In genomic region chr3:30595111-30595832, GRCm38 (mm10) we compare ENCODE assay signal across 8 mouse cellular contexts. TPM values are rescaled to one million over a fixed set of nuclear protein-coding genes. Genes with fewer than 3 reads are reported as not detected.
A peak's percentile ranks its signal among the peaks of the same experiment; 100 is the strongest.
DNase-seq lines count a peak whose midpoint lies in the region; ATAC-seq and TF ChIP-seq lines count a peak whose summit lies in the region.

No protein-coding gene starts in this region.

- no peaks in the 10 kb centered on the region for H3K4me1 ChIP-seq in brown adipose tissue, adult 24 weeks (ENCODE audit: control insufficient read depth, insufficient read depth, insufficient read length, low read length)
- peaks cover 12% of the 10 kb centered on the region for H3K4me1 ChIP-seq in forebrain, embryonic 12.5 days
- peaks cover 8% of the 10 kb centered on the region for H3K4me1 ChIP-seq in heart, postnatal 0 days (ENCODE audit: control insufficient read depth, insufficient read depth)
- peaks cover 20% of the 10 kb centered on the region for H3K4me1 ChIP-seq in lung, embryonic 15.5 days

- peak; percentile 76 for ATAC-seq in forebrain, embryonic 12.5 days (ENCODE audit: low FRiP score)
- ATAC-seq in heart, postnatal 0 days (ENCODE audit: insufficient read depth, low read depth), result peak; percentile 54; the same call in 1 of the 2 replicates
- ATAC-seq in lung, embryonic 15.5 days (ENCODE audit: borderline replicate concordance, extremely low read depth, low FRiP score, low TSS enrichment), result peak; percentile 62; the same call in 1 of the 2 replicates

- peaks cover 19% of the 10 kb centered on the region for H3K27me3 ChIP-seq in forebrain, embryonic 12.5 days
- no peaks in the 10 kb centered on the region for H3K27me3 ChIP-seq in heart, postnatal 0 days (ENCODE audit: control insufficient read depth, insufficient read depth, low read length)
- H3K27me3 ChIP-seq in lung, embryonic 15.5 days, result no peaks in the 10 kb centered on the region; the same call in 1 of the 2 replicates

- peak overlapping the region; percentile 80 for H3K27ac ChIP-seq in layer of hippocampus, adult 2 months
- H3K27ac ChIP-seq in brown adipose tissue, adult 24 weeks (replicated peaks; ENCODE audit: low read depth, low read length), result 0 out of 2 replicates have a peak overlapping the region, but pooled peaks have one; percentile 25
- peak overlapping the region; percentile 59 for H3K27ac ChIP-seq in forebrain, embryonic 12.5 days
- peak overlapping the region; percentile 36; the same call in 1 of the 2 replicates for H3K27ac ChIP-seq in heart, postnatal 0 days (ENCODE audit: low read depth)
- no peak overlapping the region for H3K27ac ChIP-seq in lung, embryonic 15.5 days

- H3K4me3 ChIP-seq in layer of hippocampus, adult 2 months, result peak overlapping the region; percentile 82
- peak overlapping the region; percentile 79 for H3K4me3 ChIP-seq in brown adipose tissue, adult 24 weeks (ENCODE audit: insufficient read depth, low read depth, low read length)
- H3K4me3 ChIP-seq in forebrain, embryonic 12.5 days (replicated peaks), result peak overlapping the region; percentile 81
- peak overlapping the region; percentile 64 for H3K4me3 ChIP-seq in heart, postnatal 0 days (ENCODE audit: low read depth, low read length)
- H3K4me3 ChIP-seq in lung, embryonic 15.5 days, result peak overlapping the region; percentile 68

- no peak for TF ChIP-seq CTCF in layer of hippocampus, adult 2 months (conservative IDR thresholded peaks at IDR 0.05)
- TF ChIP-seq CTCF in heart, postnatal 0 days (IDR thresholded peaks at IDR 0.05; ENCODE audit: low read depth), result no peak

- H3K9me3 ChIP-seq in forebrain, embryonic 12.5 days, result no peaks in the 10 kb centered on the region
- no peaks in the 10 kb centered on the region for H3K9me3 ChIP-seq in heart, postnatal 0 days (replicated peaks; ENCODE audit: control insufficient read depth, low read length)
- no peaks in the 10 kb centered on the region for H3K9me3 ChIP-seq in lung, embryonic 15.5 days

- DNase-seq in layer of hippocampus, adult 2 months (ENCODE audit: low spot score in 2 of 2), result peak in 1 of 2 experiments; percentile 24
- no peak for DNase-seq in layer of hippocampus, adult 9-10 months (ENCODE audit: low spot score)
- DNase-seq in heart, postnatal 0 days (ENCODE audit: low spot score), result peak; percentile 27
- peak; percentile 67 for DNase-seq in kidney, postnatal 10 days
- DNase-seq in retina, adult 2 months (ENCODE audit: low read depth, low spot score), result peak; percentile 42

- peak overlapping the region; percentile 81 for H3K9ac ChIP-seq in forebrain, embryonic 12.5 days
- peak overlapping the region; percentile 75 for H3K9ac ChIP-seq in heart, postnatal 0 days (replicated peaks; ENCODE audit: low read depth, low read length)
- H3K9ac ChIP-seq in lung, embryonic 15.5 days, result peak overlapping the region; percentile 62

- H3K4me2 ChIP-seq in forebrain, embryonic 12.5 days, result peak overlapping the region; percentile 75
- peak overlapping the region; percentile 89 for H3K4me2 ChIP-seq in heart, postnatal 0 days (ENCODE audit: low read depth, low read length)
- H3K4me2 ChIP-seq in lung, embryonic 15.5 days, result peak overlapping the region; percentile 83

- no peak for TF ChIP-seq EP300 in heart, postnatal 0 days (IDR thresholded peaks at IDR 0.05; ENCODE audit: low read depth)

- no peaks in the 10 kb centered on the region for H3K36me3 ChIP-seq in forebrain, embryonic 12.5 days (replicated peaks)
- H3K36me3 ChIP-seq in heart, postnatal 0 days (replicated peaks; ENCODE audit: control insufficient read depth, insufficient read depth, low read length), result no peaks in the 10 kb centered on the region
- H3K36me3 ChIP-seq in lung, embryonic 15.5 days, result no peaks in the 10 kb centered on the region

- WGBS in forebrain, embryonic 12.5 days, result under 1% methylated on average over 62 of the region's 62 CpGs
- under 1% methylated on average over 55 of the region's 62 CpGs for whole genome bisulfite sequencing in heart, postnatal 0 days
- under 1% methylated on average over 62 of the region's 62 CpGs for WGBS in lung, embryonic 15.5 days

RNA-seq across cellular contexts. Expression of gene Actrt3, which starts 4.5 kb away (rescaled TPM):
- total RNA-seq in layer of hippocampus, adult 2 months (2021), result under 1 TPM; 0.54 to 0.88 TPM
- polyA plus RNA-seq in brown adipose tissue, adult 24 weeks (2012; ENCODE audit: insufficient read depth, insufficient read length, missing spikeins), result not detected in 2 replicates
- polyA plus RNA-seq in forebrain, embryonic 12.5 days (2016; fragmentation: Nextera tagmentation; extraction: Ambion mirVana), result not detected in 2 replicates
- not detected in 2 replicates for total RNA-seq in heart, postnatal 0 days (2014; rRNA removed; ENCODE audit: low replicate concordance)
- not detected in 2 replicates for polyA plus RNA-seq in heart, postnatal 0 days (2015; fragmentation: Nextera tagmentation; extraction: Ambion mirVana)
- not detected in 2 replicates for polyA plus RNA-seq in lung, embryonic 15.5 days (2015; fragmentation: Nextera tagmentation; extraction: Ambion mirVana)

RNA-seq across cellular contexts. Expression of gene Mynn, which starts 6.6 kb away (rescaled TPM):
- total RNA-seq in layer of hippocampus, adult 2 months (2021), result 10 to 100 TPM; 14.7 to 15.0 TPM
- 7.3 and 11.2 TPM in 2 replicates for polyA plus RNA-seq in brown adipose tissue, adult 24 weeks (2012; ENCODE audit: insufficient read depth, insufficient read length, missing spikeins)
- 35.1 and 38.1 TPM in 2 replicates for polyA plus RNA-seq in forebrain, embryonic 12.5 days (2016; fragmentation: Nextera tagmentation; extraction: Ambion mirVana)
- total RNA-seq in heart, postnatal 0 days (2014; rRNA removed; ENCODE audit: low replicate concordance), result 14.9 and 18.3 TPM in 2 replicates
- 15.1 and 17.2 TPM in 2 replicates for polyA plus RNA-seq in heart, postnatal 0 days (2015; fragmentation: Nextera tagmentation; extraction: Ambion mirVana)
- polyA plus RNA-seq in lung, embryonic 15.5 days (2015; fragmentation: Nextera tagmentation; extraction: Ambion mirVana), result 28.1 and 31.7 TPM in 2 replicates

RNA-seq across cellular contexts. Expression of gene Mecom, which starts 47.5 kb away (rescaled TPM):
- total RNA-seq in layer of hippocampus, adult 2 months (2021), result 1 to 10 TPM; 3.3 to 3.5 TPM
- polyA plus RNA-seq in brown adipose tissue, adult 24 weeks (2012; ENCODE audit: insufficient read depth, insufficient read length, missing spikeins), result 6.1 and 9.2 TPM in 2 replicates
- 12.1 and 12.2 TPM in 2 replicates for polyA plus RNA-seq in forebrain, embryonic 12.5 days (2016; fragmentation: Nextera tagmentation; extraction: Ambion mirVana)
- total RNA-seq in heart, postnatal 0 days (2014; rRNA removed; ENCODE audit: low replicate concordance), result 18.9 and 29.6 TPM in 2 replicates
- 8.4 and 8.5 TPM in 2 replicates for polyA plus RNA-seq in heart, postnatal 0 days (2015; fragmentation: Nextera tagmentation; extraction: Ambion mirVana)
- 65.4 and 68.8 TPM in 2 replicates for polyA plus RNA-seq in lung, embryonic 15.5 days (2015; fragmentation: Nextera tagmentation; extraction: Ambion mirVana)

RNA-seq across cellular contexts. Expression of gene Lrriq4, which starts 49.0 kb away (rescaled TPM):
- total RNA-seq in layer of hippocampus, adult 2 months (2021), result not detected
- polyA plus RNA-seq in brown adipose tissue, adult 24 weeks (2012; ENCODE audit: insufficient read depth, insufficient read length, missing spikeins), result not detected in 2 replicates
- polyA plus RNA-seq in forebrain, embryonic 12.5 days (2016; fragmentation: Nextera tagmentation; extraction: Ambion mirVana), result not detected in 2 replicates
- total RNA-seq in heart, postnatal 0 days (2014; rRNA removed; ENCODE audit: low replicate concordance), result not detected in 2 replicates
- polyA plus RNA-seq in heart, postnatal 0 days (2015; fragmentation: Nextera tagmentation; extraction: Ambion mirVana), result not detected in 2 replicates
- not detected in 2 replicates for polyA plus RNA-seq in lung, embryonic 15.5 days (2015; fragmentation: Nextera tagmentation; extraction: Ambion mirVana)

RNA-seq across cellular contexts. Expression of gene Lrrc34, which starts 52.4 kb away (rescaled TPM):
- under 1 TPM; 0.17 to 0.18 TPM for total RNA-seq in layer of hippocampus, adult 2 months (2021)
- polyA plus RNA-seq in brown adipose tissue, adult 24 weeks (2012; ENCODE audit: insufficient read depth, insufficient read length, missing spikeins), result not detected in 2 replicates
- polyA plus RNA-seq in forebrain, embryonic 12.5 days (2016; fragmentation: Nextera tagmentation; extraction: Ambion mirVana), result 1.5 and 1.9 TPM in 2 replicates
- total RNA-seq in heart, postnatal 0 days (2014; rRNA removed; ENCODE audit: low replicate concordance), result not detected in 2 replicates
- 0.18 and 0.45 TPM in 2 replicates for polyA plus RNA-seq in heart, postnatal 0 days (2015; fragmentation: Nextera tagmentation; extraction: Ambion mirVana)
- polyA plus RNA-seq in lung, embryonic 15.5 days (2015; fragmentation: Nextera tagmentation; extraction: Ambion mirVana), result 2.9 and 3.1 TPM in 2 replicates
